Mouse (Mus musculus): ENCODE measurements at regions not wholly inside any gene's neighbourhood (a gene's known extent, or its start where the extent isn't known, plus 50 kb on each side); places are given as distances from the start of the nearest gene placed in this dataset.

GRCm38 (mm10) chr9:91586635-91587034 is 221.0 kb upstream of the Zic1 start:
- CTCF ChIA-PET, result no interaction called here
- POLR2A ChIA-PET, result no interaction called here

DNA sequence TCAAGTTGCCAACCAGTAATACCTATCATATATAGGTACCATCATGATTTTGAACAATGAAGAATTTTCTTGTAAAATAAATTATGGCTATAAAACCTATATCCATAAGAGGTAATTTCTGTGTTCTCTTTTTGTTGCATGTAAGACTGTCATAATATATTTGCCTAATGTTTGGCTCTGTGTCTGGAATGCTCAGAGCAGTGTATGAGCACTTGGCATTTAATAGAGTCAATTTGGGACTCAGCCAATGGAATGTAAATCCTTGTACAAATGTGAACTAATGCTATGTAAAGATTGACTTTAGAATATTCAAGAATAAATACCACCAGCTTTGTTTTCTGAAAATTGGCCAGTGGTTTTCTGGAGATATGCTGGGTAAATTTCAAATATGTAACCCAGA is 208.5 kb upstream of the Zic1 start:
- CTCF ChIA-PET, result no interaction called here
- POLR2A ChIA-PET, result no interaction called here

GRCm38 (mm10) chr9:91566006-91566641 is 200.5 kb upstream of the Zic1 start:
- ChIA-PET POLR2A (no interaction called here), CTCF (no interaction called here)

GRCm38 (mm10) chr9:91561331-91561730 is 195.7 kb upstream of the Zic1 start:
- ChIA-PET CTCF (no interaction called here), POLR2A (no interaction called here)

- CTCF ChIA-PET, result no interaction called here
- POLR2A ChIA-PET, result interaction anchor here in 1 of 4 experiments (0.7 kb wide), 1 partner anchor 18 kb away, joined by 3 read pairs; no protein-coding TSS in a partner anchor
These were observed 194.2 kb upstream of the Zic1 start for GRCm38 (mm10) chr9:91559794-91560193.

- ChIA-PET POLR2A (no interaction called here), CTCF (no interaction called here)
These were observed 181.4 kb upstream of the Zic1 start for GRCm38 (mm10) chr9:91547051-91547450.

DNA sequence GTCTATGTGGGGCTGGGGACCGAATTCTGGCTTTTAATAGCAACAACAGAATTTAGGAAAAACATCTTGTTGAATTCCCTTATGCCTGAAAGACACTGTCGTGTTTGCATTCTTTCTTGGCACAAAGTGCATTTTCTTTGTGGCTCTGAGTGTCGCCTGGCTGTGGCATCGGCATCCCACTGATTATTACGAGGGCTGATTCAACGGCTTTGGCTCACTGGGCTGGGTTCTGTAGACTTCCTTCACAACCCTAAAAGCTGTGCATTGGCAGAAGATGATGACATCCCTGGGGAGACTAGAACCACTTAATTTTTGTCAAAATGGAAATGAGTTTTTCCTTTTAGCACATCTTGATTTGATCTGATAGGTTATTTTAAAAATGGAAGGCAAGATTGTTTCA is 179.8 kb upstream of the Zic1 start:
- ChIA-PET CTCF (no interaction called here), POLR2A (no interaction called here)

DNA sequence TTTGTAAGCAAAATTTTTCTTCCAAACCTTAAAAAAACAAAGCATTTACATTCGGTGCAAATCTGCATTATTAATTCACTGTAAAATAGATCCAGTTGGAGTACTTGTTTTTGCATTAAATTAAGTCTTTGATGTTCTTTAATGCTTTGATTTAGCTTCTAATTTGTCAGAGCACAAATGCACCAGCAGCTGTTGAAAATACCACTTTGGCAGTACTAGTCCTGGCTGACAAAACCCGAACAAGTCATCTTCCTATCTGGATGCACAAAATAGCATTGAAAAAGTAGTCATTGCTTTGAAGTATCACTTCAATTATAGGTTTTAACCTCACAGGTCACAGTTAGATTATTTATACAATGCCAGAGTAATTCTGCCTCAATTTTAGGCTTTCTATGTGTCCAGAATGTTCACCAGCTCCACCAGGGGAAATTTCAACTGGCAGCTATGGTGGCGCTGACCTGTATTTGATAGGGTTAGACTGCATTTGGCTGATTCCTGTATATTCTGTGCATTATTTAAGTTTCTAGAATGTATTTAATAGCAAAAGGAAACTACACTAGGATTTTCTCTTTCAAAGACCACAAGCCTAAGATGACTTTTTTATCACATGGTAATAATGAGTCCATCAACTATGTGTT is 163.3 kb upstream of the Zic1 start:
- POLR2A ChIA-PET, result no interaction called here

DNA sequence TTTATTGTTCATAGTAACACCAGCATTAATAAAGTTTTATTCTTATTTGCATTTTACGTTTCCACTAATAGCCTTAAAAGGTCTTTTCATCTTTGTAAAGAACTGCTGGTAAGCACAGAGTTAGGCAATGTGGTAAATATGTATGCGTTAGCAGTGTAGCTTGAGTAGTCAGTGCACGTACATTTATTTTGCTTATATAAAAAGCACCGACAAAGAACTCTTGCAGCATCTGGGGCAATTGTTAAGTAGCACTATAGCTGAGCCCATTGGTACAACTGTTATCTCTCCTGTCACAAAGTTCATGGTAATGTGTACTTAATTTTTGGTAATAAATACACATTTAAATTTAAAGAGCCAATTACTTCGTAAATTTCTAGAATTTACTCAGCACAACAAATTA is 162.8 kb upstream of the Zic1 start:
- CTCF ChIA-PET, result no interaction called here
- POLR2A ChIA-PET, result no interaction called here

More for the DNA sequence above, 163.3 kb upstream of the Zic1 start:
- CTCF ChIA-PET, result no interaction called here

GRCm38 (mm10) chr9:91520521-91520920 is 154.9 kb upstream of the Zic1 start:
- POLR2A ChIA-PET, result interaction anchor here in 2 of 4 experiments (0.7 kb wide), 2 partner anchors 390 to 1907 kb away, joined by 4 to 12 read pairs; no protein-coding TSS in a partner anchor
- CTCF ChIA-PET, result no interaction called here

GRCm38 (mm10) chr9:91509672-91510071 is 144.1 kb upstream of the Zic1 start:
- ChIA-PET CTCF (no interaction called here), POLR2A (no interaction called here)

GRCm38 (mm10) chr9:91503657-91504329 is 138.2 kb upstream of the Zic1 start:
- POLR2A ChIA-PET, result no interaction called here
- CTCF ChIA-PET, result no interaction called here

- CTCF ChIA-PET, result no interaction called here
- POLR2A ChIA-PET, result no interaction called here
These were observed 111.0 kb upstream of the Zic1 start for GRCm38 (mm10) chr9:91476596-91476995.

DNA sequence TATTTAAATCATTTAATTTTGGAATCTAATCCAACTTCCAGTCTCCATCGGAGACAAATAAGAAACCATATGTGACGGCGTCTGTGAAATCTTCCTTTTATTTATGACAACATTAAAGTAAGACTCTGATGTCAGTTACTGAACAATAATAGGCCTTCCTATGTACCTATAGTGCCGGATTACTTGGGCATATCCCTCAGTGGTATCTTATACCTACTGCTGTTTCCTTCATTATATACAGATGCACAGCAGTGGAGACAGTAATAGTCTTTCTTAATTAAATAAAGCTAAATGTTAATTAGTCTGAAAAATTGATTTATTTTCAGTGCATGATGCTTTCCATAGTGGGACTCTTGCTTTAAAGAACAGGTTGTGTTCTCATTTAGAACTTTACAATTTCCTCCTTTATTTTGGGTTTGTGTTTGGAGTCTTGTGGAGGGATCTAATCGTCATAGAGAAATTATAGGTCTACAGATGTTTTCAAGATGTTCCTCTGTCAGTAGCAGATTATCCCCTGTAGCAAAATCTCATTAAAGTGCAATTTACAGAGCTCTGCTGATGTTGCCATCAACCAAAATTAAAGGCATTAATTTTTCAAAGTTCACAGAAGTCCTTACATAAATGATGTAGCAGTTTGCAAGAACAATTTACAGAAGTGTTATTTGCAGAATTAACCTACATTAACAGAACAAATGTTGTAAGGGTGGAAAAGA is 97.3 kb upstream of the Zic1 start:
- ChIA-PET CTCF (no interaction called here), POLR2A (no interaction called here)

GRCm38 (mm10) chr9:91459921-91460320 is 94.3 kb upstream of the Zic1 start:
- POLR2A ChIA-PET, result no interaction called here

GRCm38 (mm10) chr9:91456843-91457242 is 91.2 kb upstream of the Zic1 start:
- POLR2A ChIA-PET, result no interaction called here
- CTCF ChIA-PET, result no interaction called here

More at GRCm38 (mm10) chr9:91459921-91460320, 94.3 kb upstream of the Zic1 start:
- CTCF ChIA-PET, result no interaction called here

GRCm38 (mm10) chr9:91456253-91456823 is 90.7 kb upstream of the Zic1 start:
- POLR2A ChIA-PET, result no interaction called here
- CTCF ChIA-PET, result no interaction called here

DNA sequence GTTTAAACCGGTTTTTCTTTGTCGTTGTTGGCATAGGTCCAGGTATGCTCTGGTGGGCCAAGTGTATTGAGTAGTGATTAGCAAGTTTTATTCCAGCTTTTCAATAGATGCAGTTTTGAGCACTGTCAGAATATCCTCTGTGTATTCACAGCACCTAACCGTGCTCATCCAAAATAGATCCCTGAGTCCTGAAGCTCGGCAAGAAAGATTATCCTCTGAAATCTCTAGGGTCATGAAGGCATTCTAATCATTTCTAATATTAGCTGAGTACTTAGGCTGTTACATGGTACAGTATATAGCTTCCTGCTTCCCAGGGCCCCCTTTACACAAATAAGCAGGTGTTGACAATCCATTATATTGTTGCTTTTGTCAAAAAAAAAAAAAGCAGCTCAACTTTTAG is 73.5 kb upstream of the Zic1 start:
- CTCF ChIA-PET, result no interaction called here
- POLR2A ChIA-PET, result interaction anchor here in 2 of 4 experiments (0.6 kb wide), 2 partner anchors 35 to 107 kb away, joined by 3 read pairs; no protein-coding TSS in a partner anchor
